8 mouse cellular contexts compared by ENCODE assay signal in the genomic region with DNA sequence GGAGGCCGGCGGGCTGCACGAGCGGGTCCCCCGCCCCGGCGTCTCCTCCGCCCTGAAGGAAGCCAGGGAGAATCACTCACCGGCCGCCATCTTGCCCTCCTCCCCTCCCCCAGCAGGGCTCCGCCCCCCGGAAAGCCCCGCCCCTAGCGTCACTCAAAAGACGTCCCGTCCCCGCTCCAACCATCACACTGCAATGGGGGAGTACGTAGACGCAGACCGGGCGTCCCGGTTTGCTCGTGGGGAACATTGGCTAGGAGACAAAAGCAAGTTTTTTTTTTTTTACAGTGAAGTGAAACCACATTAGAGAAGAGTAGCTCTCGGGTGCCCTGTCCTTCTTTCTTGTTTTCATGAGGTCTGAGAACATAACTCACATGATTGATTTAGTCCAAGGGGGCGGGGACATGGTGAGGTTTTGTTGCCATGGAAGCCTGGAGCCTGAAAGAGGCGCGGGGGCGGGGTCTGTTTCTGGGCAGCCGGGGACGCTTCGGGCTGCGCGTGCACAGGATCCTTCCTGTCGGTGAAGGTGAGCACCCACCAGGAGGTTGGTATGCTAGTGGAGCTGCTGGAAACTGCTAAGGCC. TPM values are rescaled to one million over a fixed set of nuclear protein-coding genes. Genes with fewer than 3 reads are reported as not detected.
DNase-seq lines count a peak whose midpoint lies in the region; ATAC-seq lines count a peak whose summit lies in the region.

Rab28 (minus strand) TSS at position 107 of the 580 bp plus-strand sequence.

- under 1% methylated on average over 27 of the region's 34 CpGs for WGBS in heart, embryonic 14.5 days
- WGBS in liver, embryonic 13.5 days (ENCODE audit: insufficient replicate concordance): under 1% methylated on average over 28 of the region's 34 CpGs
- WGBS in stomach, embryonic 16.5 days: under 1% methylated on average over 34 of the region's 34 CpGs

- H3K4me1 ChIP-seq in heart, embryonic 14.5 days (ENCODE audit: control insufficient read depth in 2 of 2, insufficient read depth in 2 of 2, low read length in 2 of 2): peaks cover 3 to 5% of the 10 kb centered on the region in 2 experiments; a peak in 2 of 4 replicates
- peaks cover 12% of the 10 kb centered on the region for H3K4me1 ChIP-seq in liver, embryonic 13.5 days (replicated peaks)
- 0 out of 2 replicates have a peak, but pooled peaks cover 4% of the 10 kb centered on the region for H3K4me1 ChIP-seq in stomach, embryonic 16.5 days (ENCODE audit: control insufficient read depth, insufficient read depth, low read length)

- H3K9ac ChIP-seq in heart, embryonic 14.5 days (ENCODE audit: low read length): peak within 1 kb of the TSS; percentile 80
- H3K9ac ChIP-seq in liver, embryonic 13.5 days: peak within 1 kb of the TSS; percentile 89
- peak within 1 kb of the TSS; percentile 94 for H3K9ac ChIP-seq in stomach, embryonic 16.5 days (ENCODE audit: low read length)

- no peaks in the 10 kb centered on the region for H3K27me3 ChIP-seq in heart, embryonic 14.5 days (ENCODE audit: control insufficient read depth, insufficient read depth, low read length)
- H3K27me3 ChIP-seq in liver, embryonic 13.5 days: no peaks in the 10 kb centered on the region
- no peaks in the 10 kb centered on the region for H3K27me3 ChIP-seq in stomach, embryonic 16.5 days (ENCODE audit: control insufficient read depth, insufficient read depth, low read length)

- peak within 1 kb of the TSS; percentile 92 for H3K4me2 ChIP-seq in heart, embryonic 14.5 days (ENCODE audit: low read length)
- H3K4me2 ChIP-seq in liver, embryonic 13.5 days: peak within 1 kb of the TSS; percentile 94
- peak within 1 kb of the TSS; percentile 99 for H3K4me2 ChIP-seq in stomach, embryonic 16.5 days (ENCODE audit: low read depth, low read length)

- ATAC-seq in CD4-positive, CD25-positive, alpha-beta regulatory T cell, adult 4 months: peak; percentile 93
- ATAC-seq in heart, embryonic 14.5 days (ENCODE audit: insufficient number of reproducible peaks, insufficient read depth, low FRiP score, low read depth): peak; percentile 98
- peak; percentile 91 for ATAC-seq in liver, embryonic 13.5 days (ENCODE audit: low read depth)
- ATAC-seq in stomach, embryonic 16.5 days (ENCODE audit: insufficient read depth, low FRiP score): peak; percentile 97

- H3K4me3 ChIP-seq in heart, embryonic 14.5 days (ENCODE audit: control insufficient read depth in 1 of 2, insufficient read depth in 1 of 2, low read depth in 1 of 2, low read length in 2 of 2): peak within 1 kb of the TSS; percentile 72 to 74
- H3K4me3 ChIP-seq in liver, embryonic 13.5 days (replicated peaks): peak within 1 kb of the TSS; percentile 96
- peak within 1 kb of the TSS; percentile 98 for H3K4me3 ChIP-seq in stomach, embryonic 16.5 days (replicated peaks; ENCODE audit: low read length)

- H3K36me3 ChIP-seq in heart, embryonic 14.5 days (ENCODE audit: control insufficient read depth, insufficient read depth, low read length): no peaks in the 10 kb centered on the region
- no peaks in the 10 kb centered on the region for H3K36me3 ChIP-seq in liver, embryonic 13.5 days
- H3K36me3 ChIP-seq in stomach, embryonic 16.5 days (ENCODE audit: control insufficient read depth, insufficient read depth, low read length): no peaks in the 10 kb centered on the region

- no peaks in the 10 kb centered on the region for H3K9me3 ChIP-seq in heart, embryonic 14.5 days (ENCODE audit: control insufficient read depth, low read length)
- no peaks in the 10 kb centered on the region for H3K9me3 ChIP-seq in liver, embryonic 13.5 days (replicated peaks)
- H3K9me3 ChIP-seq in stomach, embryonic 16.5 days (replicated peaks; ENCODE audit: control insufficient read depth, low read length): no peaks in the 10 kb centered on the region

- peak within 1 kb of the TSS; percentile 74 to 86 for H3K27ac ChIP-seq in heart, embryonic 14.5 days (replicated peaks in 1 of 2; ENCODE audit: control insufficient read depth in 1 of 2, insufficient read depth in 1 of 2, low read depth in 2 of 2, low read length in 2 of 2)
- peak within 1 kb of the TSS; percentile 63 for H3K27ac ChIP-seq in liver, embryonic 13.5 days
- H3K27ac ChIP-seq in stomach, embryonic 16.5 days (ENCODE audit: low read length): peak within 1 kb of the TSS; percentile 85

- DNase-seq in c-Kit-negative CD71-positive TER-119-positive erythroid progenitor cells, embryonic 14.5 days (ENCODE audit: low read depth, low spot score): peak; percentile 90
- peak; percentile 82 for DNase-seq in fibroblast of lung, adult 2 months (ENCODE audit: low read depth)
- peak; percentile 97 for DNase-seq in kidney, postnatal 14 days
- peak; percentile 92 for DNase-seq in liver, embryonic 13.5 days
- peak; percentile 96 for DNase-seq in neural tube, embryonic 10.5 days (ENCODE audit: extremely low spot score, low spot score)

RNA-seq across cellular contexts. Expression of gene Rab28, which starts in this region (rescaled TPM):
- polyA plus RNA-seq in CD4-positive, CD25-positive, alpha-beta regulatory T cell, adult 4 months (2017; shearing (Covaris generic)): 10 to 100 TPM; 14.3 to 20.5 TPM
- 46.3 and 51.0 TPM in 2 replicates for polyA plus RNA-seq in heart, embryonic 14.5 days (2014; fragmentation: Nextera tagmentation; extraction: Ambion mirVana)
- 24.1 and 27.6 TPM in 2 replicates for polyA plus RNA-seq in liver, embryonic 13.5 days (2015; fragmentation: Nextera tagmentation; extraction: Ambion mirVana)
- polyA plus RNA-seq in stomach, embryonic 16.5 days (2015; fragmentation: Nextera tagmentation; extraction: Ambion mirVana): 53.3 and 65.4 TPM in 2 replicates

Comparison
In these comparisons a context has a peak if more than half of its experiments do, and no peak if none do; other contexts are left out.
1. Peak in every context shown above with its lines: DNase-seq, ATAC-seq, H3K4me3 ChIP-seq and H3K27ac ChIP-seq.